Comparison of ENCODE assay signal across 14 mouse cellular contexts in genomic region chr7:129730785-129731352, GRCm38 (mm10).
A peak's percentile ranks its signal among the peaks of the same experiment; 100 is the strongest.
DNase-seq lines count a peak whose midpoint lies in the region; ATAC-seq lines count a peak whose summit lies in the region.
"Had no signal": no experiment of that assay in that cellular context is flagged by ENCODE, and none has a peak within 500 bp of the region (broad histone marks: within the 10 kb centered on the region; RNA-seq: fewer than 3 reads in every experiment).

No protein-coding gene starts in this region.

- peak; percentile 12 for DNase-seq in embryo, embryonic 11 days
- DNase-seq in embryo, embryonic 10 days (ENCODE audit: low spot score), result no peak
- peak; percentile 54 for DNase-seq in kidney, postnatal 10 days
- no peak for DNase-seq in kidney, postnatal 36 days
- DNase-seq in T-cell, adult 2 months (ENCODE audit: low spot score), result peak; percentile 15
- no peak for DNase-seq in cerebellum, postnatal 14 days
- DNase-seq in ovary, postnatal 36 days (ENCODE audit: low spot score), result no peak
- DNase-seq: cerebellum, adult 9-11 months; forebrain, postnatal 0 days; gastrocnemius, postnatal 25 days; left cerebral cortex, postnatal 4 days; spleen, adult 18-20 months had no signal

- ATAC-seq in megakaryocyte, adult 5-6 weeks (ENCODE audit: poor library complexity, severe bottlenecking), result peak; percentile 18; the same call in 1 of the 2 replicates
- ATAC-seq: forebrain, postnatal 0 days; midbrain, embryonic 13.5 days had no signal

Comparison
In these comparisons a context has a peak if more than half of its experiments do, and no peak if none do; other contexts are left out.
1. DNase-seq: peak in embryo, embryonic 11 days (single experiment), kidney, postnatal 10 days (single experiment) and T-cell, adult 2 months (single experiment); none in embryo, embryonic 10 days (single experiment), kidney, postnatal 36 days (0 of 2), cerebellum, postnatal 14 days (0 of 2) and ovary, postnatal 36 days (single experiment).